Mouse (Mus musculus): ENCODE measurements at regions not wholly inside any gene's neighbourhood (a gene's known extent, or its start where the extent isn't known, plus 50 kb on each side); places are given as distances from the start of the nearest gene placed in this dataset.

DNA sequence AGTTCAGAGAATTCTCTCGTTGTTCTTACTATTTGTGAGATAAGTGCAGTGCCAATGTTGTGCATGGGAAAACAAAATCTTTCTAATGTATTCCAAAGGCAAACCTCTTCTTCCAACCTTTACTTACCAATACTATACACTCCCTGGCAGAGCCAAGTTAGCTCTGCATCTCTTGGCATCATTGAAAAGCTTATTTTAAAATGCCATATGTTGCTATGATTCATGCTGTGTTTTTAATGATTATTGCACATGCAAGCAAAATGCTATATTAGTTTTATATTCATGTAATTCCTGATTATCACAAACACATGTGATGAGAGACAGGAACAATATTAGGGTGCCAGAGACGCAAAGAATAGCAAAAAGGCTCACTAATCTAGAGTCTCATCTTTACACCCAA lies 64.3 kb upstream of the Pard3b start:
- DNase-seq (ENCODE audit: low spot score) = no peak

DNA sequence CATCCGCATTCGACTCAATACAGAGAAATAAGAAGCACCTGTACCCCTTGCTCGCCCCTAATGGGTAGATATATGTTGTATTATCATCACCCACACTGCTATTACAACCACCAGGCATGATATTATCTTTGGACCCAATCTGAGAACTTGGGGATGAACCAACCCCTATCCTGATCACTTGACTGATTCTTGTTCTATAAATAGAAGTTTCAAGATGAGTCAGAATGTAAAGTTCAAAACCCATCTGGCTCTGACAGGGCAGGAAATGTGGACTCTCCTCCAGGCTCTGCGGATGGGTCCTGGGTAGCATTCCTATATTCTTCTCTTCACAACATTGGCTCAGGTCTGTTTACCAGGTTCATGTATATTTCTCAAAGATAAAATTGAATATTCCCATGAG lies 61.9 kb upstream of the Pard3b start:
- no peak for DNase-seq (ENCODE audit: low spot score)

DNA sequence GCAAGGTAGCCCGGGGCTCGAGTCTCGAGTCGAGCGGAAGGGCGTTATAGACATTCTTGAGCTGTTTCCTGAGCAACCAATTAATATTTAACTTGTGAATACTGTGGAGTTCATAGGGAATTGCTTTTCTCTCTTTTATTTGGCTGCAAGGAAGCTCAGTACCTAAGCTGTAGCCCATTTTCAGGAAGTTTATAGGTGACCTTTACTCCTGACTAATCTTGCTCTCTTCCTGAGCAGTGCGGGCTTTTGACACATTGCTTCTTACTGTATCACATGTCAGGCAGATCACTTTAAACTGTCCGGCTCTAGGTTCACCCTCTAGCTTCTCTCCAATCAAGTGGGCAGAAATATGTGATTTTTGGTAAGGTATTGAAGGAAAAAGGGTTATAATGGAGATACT lies 51.4 kb upstream of the Pard3b start:
- DNase-seq (ENCODE audit: low spot score) = no peak

All from urinary bladder, adult 2 months (tissue).